Mouse (Mus musculus) midbrain, postnatal 0 days (tissue): ENCODE measurements around the gene Cdh11. TPM values are rescaled to one million over a fixed set of nuclear protein-coding genes. Genes with fewer than 3 reads are reported as not detected.

Experiments
- ATAC-seq: fragments of 200-750 bp; cut with Nextera tagmentation; 2 replicates; pipeline ENCODE4 v1.8.0; 2017; ENCODE audit warnings: moderate number of reproducible peaks, mild to moderate bottlenecking, moderate TSS enrichment, moderate library complexity; ENCODE audit not compliant: low FRiP score
- DNase-seq: peaks from one replicate; pipeline ENCODE4 v3.0.0-alpha.2; 2015; ENCODE audit warnings: low spot score
- H3K27ac ChIP-seq: fragments of 300-500 bp; sonication (generic); 2 replicates; pipeline ENCODE4 v1.5.1; 2014; ENCODE audit warnings: low read depth, mild to moderate bottlenecking, low read length, mixed read lengths
- H3K27me3 ChIP-seq: fragments of 300-500 bp; sonication (generic); 2 replicates; pipeline ENCODE4 v1.6.1; 2014; ENCODE audit warnings: low read length, control low read depth, mixed read lengths; ENCODE audit not compliant: insufficient read depth
- H3K36me3 ChIP-seq: fragments of 300-500 bp; sonication (generic); 2 replicates; pipeline ENCODE4 v1.6.1; 2014; ENCODE audit warnings: low read length, control low read depth, mixed read lengths; ENCODE audit not compliant: insufficient read depth
- H3K4me1 ChIP-seq: fragments of 300-500 bp; sonication (generic); 2 replicates; pipeline ENCODE4 v1.6.1; 2014; ENCODE audit warnings: mild to moderate bottlenecking, control low read depth, antibody characterized with exemption, low read length, mixed read lengths; ENCODE audit not compliant: insufficient read depth
- H3K4me2 ChIP-seq: fragments of 300-500 bp; sonication (generic); 2 replicates; pipeline ENCODE4 v1.6.1; 2014; ENCODE audit warnings: low read depth, mild to moderate bottlenecking, low read length, mixed read lengths; ENCODE audit not compliant: poor library complexity, severe bottlenecking
- H3K4me3 ChIP-seq: fragments of 300-500 bp; sonication (generic); 2 replicates; pipeline ENCODE4 v1.5.1; 2014; ENCODE audit warnings: low read depth, mild to moderate bottlenecking, low read length, moderate library complexity
- H3K9ac ChIP-seq: fragments of 300-500 bp; sonication (generic); replicated peaks from 2 replicates; pipeline ENCODE4 v1.6.1; 2014; ENCODE audit warnings: mild to moderate bottlenecking, low read length, moderate library complexity, mixed read lengths; ENCODE audit not compliant: poor library complexity, severe bottlenecking
- H3K9me3 ChIP-seq: fragments of 300-500 bp; sonication (generic); 2 replicates; pipeline ENCODE4 v1.6.1; 2016; ENCODE audit warnings: low read length, control low read depth
- CTCF ChIP-seq: IDR thresholded peaks from 2 replicates; pipeline ENCODE4 v1.5.1; 2016; ENCODE audit warnings: antibody characterized with exemption, mild to moderate bottlenecking
- WGBS: fragments of 180-500 bp; shearing (Covaris S2); extraction: QIAGEN DNeasy Blood & Tissue Kit; methylation state at CpG from one replicate; pipeline ENCODE4 v1.1.7; 2014; 5-methylcytosine and 5-hydroxymethylcytosine counted together
- polyA plus RNA-seq: library from polyadenylated mRNA; unstranded; fragments of >200 nt; fragmentation: Nextera tagmentation; extraction: Ambion mirVana; gene quantifications from 2 replicates; pipeline ENCODE4 v1.2.1, GENCODE M21; 2015
- total RNA-seq: library from RNA; depleted of rRNA; stranded (reverse); fragments of >200 nt; gene quantifications from 2 replicates; pipeline ENCODE4 v1.2.3, GENCODE M21; 2014; rRNA removed

Gene Cdh11
- total RNA-seq (48.2 and 68.6 TPM in 2 replicates), polyA plus RNA-seq (22.9 and 23.3 TPM in 2 replicates)

DNA sequence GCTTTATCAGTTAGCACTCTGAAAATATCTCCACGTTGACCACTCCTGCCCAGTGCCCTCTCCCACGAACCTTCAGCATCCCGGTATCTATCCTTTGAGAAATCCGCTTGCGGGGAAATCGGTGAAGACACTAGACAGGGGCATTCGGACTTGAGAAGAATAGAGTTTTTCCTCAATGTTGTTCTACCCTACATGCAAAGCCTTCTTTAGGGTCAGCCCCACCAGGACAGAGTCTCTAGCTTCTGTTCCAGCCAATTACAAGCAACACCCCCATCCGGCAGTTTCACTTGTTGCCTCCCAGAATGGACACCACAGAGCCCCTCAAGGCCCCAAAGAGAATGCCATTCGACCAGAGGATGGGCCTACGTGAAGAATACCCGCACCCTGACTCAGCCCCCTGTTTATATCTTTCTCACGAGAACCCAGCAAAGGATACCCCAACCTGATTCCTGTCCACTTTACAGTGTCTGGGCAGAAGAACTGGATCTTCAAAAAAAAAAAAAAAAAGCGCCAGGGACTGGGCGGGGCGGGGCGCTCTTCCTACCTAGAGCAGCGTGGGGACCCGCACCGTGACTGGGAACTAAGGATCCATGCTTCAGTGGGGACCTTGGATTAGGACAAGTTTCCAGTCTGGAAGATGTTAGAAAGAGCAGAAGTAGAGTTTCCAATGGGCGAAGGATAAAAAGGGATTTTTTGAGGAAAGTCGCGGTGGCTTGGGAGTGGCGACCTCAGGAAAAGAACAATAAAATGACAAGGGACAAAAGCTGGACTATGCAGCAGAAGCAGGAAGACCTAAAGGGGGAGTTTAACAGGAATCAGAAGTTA, at the start of gene Cdh11:
Cdh11 (minus strand) TSS at position 51 of the 825 bp plus-strand sequence.
- Histone ChIP-seq H3K4me1 (no peaks in the 10 kb centered on the region), H3K36me3 (no peaks in the 10 kb centered on the region), H3K9ac (peak within 1 kb of the TSS; percentile 80), H3K4me3 (peak within 1 kb of the TSS; percentile 89), H3K27me3 (no peaks in the 10 kb centered on the region), H3K4me2 (peak within 1 kb of the TSS; percentile 85), H3K9me3 (no peaks in the 10 kb centered on the region), H3K27ac (peak within 1 kb of the TSS; percentile 80)
- DNase-seq (peak; percentile 21), ATAC-seq (no peak)
- 3% methylated on average over 23 of the region's 23 CpGs for WGBS
- no peak for TF ChIP-seq CTCF

DNA sequence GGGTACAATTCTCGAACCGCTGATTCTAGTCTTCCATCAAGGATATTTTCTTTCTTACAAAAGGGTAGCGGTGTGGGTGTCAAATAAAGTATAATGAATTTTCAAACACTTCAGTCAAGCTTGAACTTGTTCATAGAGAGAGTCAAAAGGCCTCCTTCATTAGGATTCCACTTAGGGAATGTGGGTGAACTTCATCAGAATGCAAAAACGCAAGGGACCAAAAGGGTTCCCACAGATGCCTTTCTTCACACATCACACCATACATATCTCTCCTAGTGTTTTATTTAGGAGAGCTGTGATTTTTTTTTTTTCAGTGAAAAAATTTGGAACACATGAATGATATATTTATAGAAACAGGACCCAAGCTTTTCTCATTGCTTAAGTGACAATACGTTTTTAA, 28.5 kb upstream of the Cdh11 start:
- DNase-seq (no peak), ATAC-seq (no peak)
- no peak overlapping the region for H3K4me3 ChIP-seq
- no peaks in the 10 kb centered on the region for H3K9me3 ChIP-seq
- no peaks in the 10 kb centered on the region for H3K36me3 ChIP-seq
- no peak overlapping the region for H3K9ac ChIP-seq
- H3K4me1 ChIP-seq: no peaks in the 10 kb centered on the region
- H3K27ac ChIP-seq: no peak overlapping the region
- 52% methylated on average over 5 of the region's 5 CpGs for WGBS
- H3K27me3 ChIP-seq: no peaks in the 10 kb centered on the region
- no peak overlapping the region for H3K4me2 ChIP-seq
- no peak for TF ChIP-seq CTCF

- Histone ChIP-seq H3K4me2 (no peak overlapping the region), H3K9ac (no peak overlapping the region), H3K9me3 (no peaks in the 10 kb centered on the region), H3K4me3 (no peak overlapping the region), H3K27me3 (no peaks in the 10 kb centered on the region), H3K4me1 (no peaks in the 10 kb centered on the region), H3K27ac (no peak overlapping the region), H3K36me3 (no peaks in the 10 kb centered on the region)
- ATAC-seq (no peak), DNase-seq (peak; percentile 62)
- 25% methylated on average over 4 of the region's 4 CpGs for WGBS
- TF ChIP-seq CTCF: peak; percentile 88
Measured at GRCm38 (mm10) chr8:102790303-102790702, 4.9 kb upstream of the Cdh11 start.

DNA sequence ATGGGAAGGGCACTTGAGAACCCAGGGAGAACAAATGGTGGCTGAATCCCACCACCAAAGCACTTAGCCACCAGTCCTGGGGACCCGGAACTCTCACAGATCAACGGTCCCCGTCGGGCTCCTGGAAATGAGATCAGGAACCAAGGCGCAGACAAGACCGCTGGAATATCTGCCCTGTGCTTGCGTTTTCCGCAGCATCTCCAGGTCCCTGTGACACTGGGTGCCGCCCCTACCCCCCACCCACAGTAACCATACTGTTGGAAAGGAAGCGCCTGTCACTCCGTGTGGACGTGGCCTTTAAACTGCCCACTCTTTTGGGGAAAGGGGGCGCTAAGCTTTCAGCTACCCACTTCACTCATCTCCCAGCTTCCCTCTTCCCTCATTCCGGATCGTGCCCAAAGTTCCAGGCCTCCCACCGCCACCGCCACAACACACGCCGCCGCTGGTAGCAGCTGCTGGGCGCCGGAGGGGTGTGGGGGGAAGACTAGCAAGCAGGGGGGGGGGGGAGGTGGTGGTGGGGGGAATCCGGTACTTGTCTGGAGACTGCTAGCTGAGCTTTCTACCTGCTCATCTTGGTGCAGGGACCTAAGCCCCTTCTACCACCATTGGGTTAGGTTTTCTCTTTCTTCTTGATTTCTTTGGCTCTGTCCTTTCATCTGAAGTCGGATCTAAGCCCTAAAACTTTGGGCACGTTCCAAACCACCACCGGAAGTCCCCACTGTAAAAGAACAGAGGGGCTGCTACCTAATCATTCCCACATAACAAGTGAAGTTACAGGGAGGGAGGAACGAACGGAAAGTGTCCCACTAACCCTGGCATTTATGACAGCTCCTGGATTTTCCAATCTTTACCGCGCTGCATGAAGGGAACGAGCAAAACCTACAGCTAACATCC, 1.3 kb upstream of the Cdh11 start:
- Histone ChIP-seq H3K4me3 (peak overlapping the region; percentile 89), H3K4me2 (peak overlapping the region; percentile 85), H3K27ac (no peak overlapping the region), H3K4me1 (no peaks in the 10 kb centered on the region), H3K9ac (peak overlapping the region; percentile 36), H3K9me3 (no peaks in the 10 kb centered on the region), H3K36me3 (no peaks in the 10 kb centered on the region), H3K27me3 (no peaks in the 10 kb centered on the region)
- no peak for ATAC-seq
- WGBS: 7% methylated on average over 29 of the region's 31 CpGs
- peak; percentile 44 for DNase-seq
- no peak for TF ChIP-seq CTCF

DNA sequence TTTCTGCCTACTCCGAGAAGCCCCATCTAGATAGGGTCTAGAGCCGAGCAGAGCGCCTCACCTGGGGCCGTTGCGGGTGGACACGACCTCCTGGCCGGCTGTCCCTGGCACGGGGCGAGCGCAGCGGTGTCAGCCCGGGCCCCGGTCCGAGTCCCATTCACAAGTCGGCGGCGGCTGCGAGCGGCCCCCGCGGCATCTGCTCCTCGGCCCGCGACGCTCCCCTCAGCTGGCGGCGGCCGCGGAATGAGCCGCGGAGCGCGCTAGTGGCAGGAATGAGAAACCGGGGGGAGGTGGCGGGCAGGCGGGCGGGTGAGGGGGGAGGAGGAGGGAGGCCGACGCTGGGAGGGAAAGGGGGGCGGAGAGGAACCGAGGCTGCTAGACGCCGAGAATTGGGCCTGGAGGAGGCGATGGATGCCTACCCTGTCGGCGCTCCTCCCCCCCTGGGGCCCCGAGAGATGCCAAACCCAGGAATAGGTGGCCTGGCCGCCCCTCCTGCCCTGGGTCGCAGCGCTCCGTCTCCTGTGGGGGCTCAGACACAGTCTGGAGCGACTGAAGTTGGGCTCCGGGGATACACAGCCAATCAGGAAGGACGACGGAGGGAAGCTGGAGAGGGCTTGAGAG, 497 bp downstream of the Cdh11 start:
- ATAC-seq: peak; percentile 78
- peak; percentile 37 for TF ChIP-seq CTCF

More for the DNA sequence above, 497 bp downstream of the Cdh11 start:
- no peaks in the 10 kb centered on the region for H3K9me3 ChIP-seq
- H3K9ac ChIP-seq: peak overlapping the region; percentile 80
- H3K4me2 ChIP-seq: peak overlapping the region; percentile 85
- no peaks in the 10 kb centered on the region for H3K27me3 ChIP-seq
- H3K4me3 ChIP-seq: peak overlapping the region; percentile 89
- H3K36me3 ChIP-seq: no peaks in the 10 kb centered on the region
- WGBS: under 1% methylated on average over 47 of the region's 55 CpGs
- peak overlapping the region; percentile 80 for H3K27ac ChIP-seq
- peak; percentile 81 for DNase-seq
- H3K4me1 ChIP-seq: no peaks in the 10 kb centered on the region
